Mouse (Mus musculus) CH12F3 (cell line): ENCODE results near the gene Hoxd12.

Experiments
- in situ Hi-C: fragments of 300-500 bp; cut with MboI; formaldehyde crosslinking; loops from 2 replicates; pipeline ENCODE4 v1.14.3; 2020; ENCODE audit warnings: low sequenced_read_pairs

Gene Hoxd12

DNA sequence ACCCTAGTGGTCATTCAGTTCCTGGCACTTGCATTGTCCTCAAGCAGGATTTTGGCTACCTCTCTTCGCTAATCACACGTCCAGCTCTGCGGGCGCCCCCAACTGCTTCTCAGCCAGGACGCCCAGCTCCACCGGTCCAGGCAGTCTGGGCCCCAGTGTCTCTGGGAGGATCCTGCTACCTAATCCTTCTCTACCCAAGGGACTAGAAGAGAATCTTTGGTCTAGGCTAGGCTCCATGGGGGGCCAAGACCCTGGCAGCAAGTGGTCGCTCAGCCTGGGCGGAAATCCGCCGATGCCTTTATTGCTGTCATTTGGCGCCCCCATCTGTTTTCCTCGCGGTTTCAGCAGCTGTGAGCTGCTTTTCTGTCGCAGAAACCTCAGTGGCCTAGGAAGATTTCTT is 13.1 kb upstream of the Hoxd12 start:
- in situ Hi-C loops: loop anchor here (10.0 to 25.0 kb wide), 2 partner anchors 367 to 599 kb away; no protein-coding TSS in a partner anchor

DNA sequence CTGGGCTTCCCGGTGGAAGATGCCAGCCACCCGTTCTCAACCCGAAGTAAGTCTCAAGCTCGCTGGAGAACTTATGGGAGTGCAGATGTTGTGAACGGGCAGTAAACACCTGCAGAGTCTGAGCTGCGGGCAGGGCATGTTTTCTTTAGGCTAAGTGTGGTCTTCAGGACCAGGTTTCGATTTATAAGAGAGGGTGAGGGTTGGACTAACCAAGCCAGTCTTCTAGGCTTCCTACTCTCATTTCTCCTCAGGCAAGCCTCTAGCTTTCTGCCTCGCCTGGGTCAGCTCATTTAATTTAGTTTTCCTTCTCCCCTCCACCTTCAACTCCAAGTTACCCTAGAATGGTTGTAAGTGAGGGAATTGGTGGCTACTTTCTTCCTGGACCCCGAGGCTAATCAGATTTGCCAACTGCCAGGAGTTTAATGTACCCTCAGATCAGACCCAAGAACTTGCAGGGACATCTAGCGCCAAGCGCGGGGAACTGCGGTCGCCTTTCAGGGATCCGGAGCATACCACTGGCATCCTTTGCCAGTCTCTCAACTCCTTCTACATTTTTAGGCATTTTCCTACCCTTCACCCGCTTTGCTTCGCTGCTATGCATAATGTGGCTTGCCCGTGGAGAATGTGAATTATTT is 11.4 kb upstream of the Hoxd12 start:
- in situ Hi-C loops: loop anchor here (10.0 to 25.0 kb wide), 2 partner anchors 369 to 601 kb away; no protein-coding TSS in a partner anchor

DNA sequence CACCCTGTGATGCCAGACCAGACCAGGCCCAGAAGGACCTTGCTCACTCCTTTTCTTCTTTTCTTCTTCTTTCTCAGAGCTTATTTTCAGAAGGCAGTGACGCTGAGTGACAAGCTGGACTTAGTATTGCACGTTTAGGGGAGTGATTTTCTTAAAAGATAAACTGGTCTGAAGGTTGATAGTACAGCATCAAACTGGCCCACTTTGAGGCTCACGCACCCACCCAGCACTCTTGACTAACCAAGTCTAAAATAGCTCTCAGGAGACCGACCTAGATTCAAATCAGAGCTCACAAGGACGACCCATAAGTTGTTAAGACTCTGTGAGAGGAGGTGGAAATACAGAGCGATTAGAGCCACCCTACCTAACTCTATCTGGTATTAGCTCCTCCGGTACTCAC is 8.4 kb upstream of the Hoxd12 start:
- in situ Hi-C loops: loop anchor here (10.0 to 25.0 kb wide), 2 partner anchors 372 to 604 kb away; no protein-coding TSS in a partner anchor

DNA sequence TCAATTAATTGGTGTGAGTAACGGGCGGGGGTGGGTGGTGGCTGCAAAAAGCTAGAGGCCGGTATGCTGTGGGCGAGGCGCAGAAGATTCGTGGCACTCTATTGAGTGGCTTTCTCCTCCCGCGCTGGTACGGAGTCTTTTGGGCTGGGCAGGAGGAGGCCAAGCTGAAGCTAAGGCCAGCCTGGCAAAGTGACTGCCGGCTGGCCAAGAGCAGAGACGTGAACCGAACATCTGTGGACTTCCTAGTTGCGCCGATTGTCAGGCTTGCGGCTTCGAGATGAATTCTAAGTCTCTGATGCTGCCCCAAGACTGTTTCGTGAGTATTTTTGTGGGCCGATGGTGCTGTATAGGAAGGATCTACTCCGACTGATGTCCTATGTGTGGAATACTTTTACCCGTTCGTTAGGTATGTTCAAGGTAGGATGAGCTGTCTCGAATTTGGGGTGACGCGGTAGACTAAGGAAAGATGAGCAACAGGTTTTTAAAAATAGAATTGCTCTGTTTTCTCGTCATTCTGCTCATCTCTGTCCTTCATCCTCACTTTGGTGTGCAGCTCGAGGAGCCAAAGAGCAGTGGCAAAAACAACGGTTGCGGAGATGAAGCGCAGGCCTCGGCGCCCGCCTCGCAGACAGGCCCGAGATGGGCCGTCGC is 7.5 kb upstream of the Hoxd12 start:
- in situ Hi-C loops: loop anchor here (10.0 to 25.0 kb wide), 2 partner anchors 373 to 605 kb away; no protein-coding TSS in a partner anchor

DNA sequence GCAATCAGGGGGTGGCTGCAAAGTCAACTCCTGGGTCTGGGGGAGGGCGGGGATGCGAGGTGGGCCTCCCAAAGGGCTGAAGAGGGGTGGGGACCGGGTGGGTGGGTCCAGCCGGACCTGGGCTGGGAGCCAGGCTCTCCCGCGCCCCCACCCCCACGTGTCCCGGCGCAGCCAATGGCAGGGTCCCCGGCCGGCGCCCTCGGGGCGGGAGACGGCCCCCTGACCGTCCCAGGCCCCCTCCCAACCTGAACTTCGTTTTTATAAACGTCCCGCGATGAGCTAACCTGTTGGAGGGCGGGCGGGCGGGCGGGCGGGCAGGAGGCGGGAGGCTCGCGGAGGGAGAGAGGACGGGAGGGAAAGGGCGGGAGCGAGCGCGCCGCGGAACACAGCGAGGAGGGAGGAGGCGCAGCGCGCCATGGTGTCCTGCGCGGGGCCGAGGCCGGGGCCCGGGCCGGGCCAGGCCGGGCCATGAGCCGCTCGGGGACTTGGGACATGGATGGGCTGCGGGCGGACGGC is 6.9 kb upstream of the Hoxd12 start, which contains the start of gene Hoxd13:
TSS of gene Hoxd13 (plus strand) at position 469 of the 516 bp plus-strand sequence.
- in situ Hi-C loops: loop anchor here (10.0 to 25.0 kb wide), 2 partner anchors 373 to 606 kb away; no protein-coding TSS in a partner anchor

DNA sequence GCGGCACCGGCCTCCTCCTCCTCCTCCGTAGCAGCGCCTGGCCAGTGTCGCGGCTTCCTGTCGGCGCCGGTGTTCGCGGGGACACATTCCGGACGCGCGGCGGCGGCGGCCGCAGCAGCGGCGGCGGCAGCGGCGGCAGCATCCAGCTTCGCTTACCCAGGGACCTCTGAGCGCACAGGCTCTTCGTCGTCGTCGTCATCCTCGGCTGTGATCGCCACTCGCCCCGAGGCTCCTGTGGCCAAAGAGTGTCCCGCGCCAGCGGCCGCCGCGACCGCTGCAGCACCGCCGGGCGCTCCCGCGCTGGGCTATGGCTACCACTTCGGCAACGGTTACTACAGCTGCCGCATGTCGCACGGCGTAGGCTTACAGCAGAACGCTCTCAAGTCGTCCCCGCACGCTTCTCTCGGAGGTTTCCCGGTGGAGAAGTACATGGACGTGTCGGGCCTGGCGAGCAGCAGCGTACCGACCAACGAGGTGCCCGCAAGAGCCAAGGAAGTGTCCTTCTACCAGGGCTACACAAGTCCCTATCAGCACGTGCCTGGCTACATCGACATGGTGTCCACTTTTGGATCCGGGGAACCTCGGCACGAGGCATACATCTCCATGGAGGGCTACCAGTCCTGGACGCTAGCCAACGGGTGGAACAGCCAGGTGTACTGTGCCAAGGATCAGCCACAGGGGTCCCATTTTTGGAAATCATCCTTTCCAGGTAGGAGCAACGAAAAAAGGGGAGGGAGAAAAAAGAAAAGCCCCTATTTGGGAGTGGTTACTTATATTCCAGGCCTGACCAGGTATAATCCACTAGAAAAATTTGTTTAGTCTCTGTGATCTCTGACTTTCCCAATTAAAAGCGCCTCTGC is 6.2 kb upstream of the Hoxd12 start:
- in situ Hi-C loops: loop anchor here (10.0 to 25.0 kb wide), 2 partner anchors 374 to 606 kb away; no protein-coding TSS in a partner anchor

DNA sequence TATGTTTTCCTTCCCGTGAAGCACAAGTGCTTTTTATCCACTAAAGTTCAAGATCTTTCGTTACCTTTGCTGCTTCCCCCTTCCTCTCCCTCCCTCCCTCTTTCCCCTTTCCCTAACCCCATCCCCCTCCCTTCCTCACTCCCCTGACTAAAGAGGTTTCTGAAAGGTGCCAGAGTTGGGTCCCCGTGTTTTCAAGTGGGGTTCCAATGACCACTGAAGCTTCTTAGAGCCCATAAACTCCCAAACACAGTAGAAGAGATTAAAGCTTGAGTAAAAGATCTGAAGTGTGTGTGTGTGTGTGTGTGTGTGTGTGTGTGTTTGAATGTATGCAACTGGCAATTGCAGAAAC is 5.6 kb upstream of the Hoxd12 start:
- in situ Hi-C loops: loop anchor here (10.0 to 25.0 kb wide), 2 partner anchors 374 to 607 kb away; no protein-coding TSS in a partner anchor

DNA sequence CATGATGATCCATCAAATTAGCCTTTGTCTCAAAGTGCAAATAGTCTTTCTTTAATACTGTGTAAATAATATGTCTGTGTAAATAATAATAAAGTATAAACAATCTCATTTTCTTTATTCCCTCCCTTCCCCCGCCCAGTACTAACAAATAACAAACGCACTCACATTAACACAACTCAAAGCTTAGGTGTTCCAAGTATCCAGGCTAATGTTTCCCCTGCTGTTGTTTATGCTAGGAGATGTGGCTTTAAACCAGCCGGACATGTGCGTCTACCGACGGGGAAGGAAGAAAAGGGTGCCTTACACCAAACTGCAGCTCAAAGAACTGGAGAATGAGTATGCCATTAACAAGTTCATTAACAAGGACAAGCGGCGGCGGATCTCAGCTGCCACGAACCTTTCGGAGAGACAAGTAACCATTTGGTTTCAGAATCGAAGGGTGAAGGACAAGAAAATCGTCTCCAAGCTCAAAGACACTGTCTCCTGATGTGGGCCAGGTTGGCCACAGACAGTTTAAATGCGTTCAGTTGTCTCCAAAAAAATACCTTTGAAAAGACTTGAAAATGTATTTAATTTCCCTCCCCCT is 5.1 kb upstream of the Hoxd12 start:
- in situ Hi-C loops: loop anchor here (10.0 to 25.0 kb wide), 2 partner anchors 375 to 607 kb away; no protein-coding TSS in a partner anchor

DNA sequence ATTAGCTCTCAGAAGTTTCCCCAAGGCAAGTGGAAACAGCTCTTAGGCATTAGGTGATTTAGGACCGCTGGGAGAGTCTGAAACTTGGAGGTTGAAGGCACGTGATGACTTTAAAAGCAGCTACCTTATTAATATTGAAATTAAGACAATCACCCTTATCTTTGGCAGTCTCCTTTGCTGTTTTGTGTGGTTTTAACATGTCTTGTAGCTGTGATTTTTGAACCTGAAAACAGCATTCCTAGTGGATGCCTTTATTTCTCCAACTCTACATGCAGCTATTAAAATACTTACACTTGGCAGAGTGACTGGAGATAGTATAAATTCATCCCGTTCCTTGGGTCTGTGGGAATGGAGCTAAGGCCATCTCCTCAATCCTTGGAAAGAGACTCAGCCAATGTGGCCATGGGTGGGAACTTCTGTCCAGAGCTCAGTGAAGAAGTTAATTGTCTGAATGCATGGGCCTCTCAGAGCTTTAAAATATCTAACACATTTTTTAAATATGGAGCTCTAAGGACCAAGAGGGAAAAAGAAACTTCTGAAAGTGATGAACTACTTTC is 4.1 kb upstream of the Hoxd12 start:
- in situ Hi-C loops: loop anchor here (25.0 kb wide), 1 partner anchor 608 kb away; no protein-coding TSS in a partner anchor

DNA sequence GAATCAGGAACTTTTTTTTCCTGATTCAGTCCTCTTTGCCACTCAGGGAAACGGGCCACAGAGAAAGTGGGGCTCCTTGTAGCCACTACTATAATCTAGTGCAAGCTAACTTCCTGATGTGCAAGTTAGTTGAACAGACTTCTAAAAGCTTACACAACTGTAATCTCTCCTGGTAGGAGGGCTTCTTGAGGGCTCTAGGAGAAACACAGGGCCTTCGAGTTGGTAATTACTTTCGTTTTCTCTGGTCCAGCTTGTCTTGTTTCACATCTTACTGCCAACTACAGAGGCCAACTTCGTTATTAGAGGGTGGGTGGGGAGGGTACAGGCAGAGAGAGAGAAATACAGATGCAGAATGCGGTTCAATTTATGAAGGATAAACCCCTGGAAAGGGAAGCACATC is 3.0 kb upstream of the Hoxd12 start:
- in situ Hi-C loops: loop anchor here (25.0 kb wide), 1 partner anchor 610 kb away; no protein-coding TSS in a partner anchor

DNA sequence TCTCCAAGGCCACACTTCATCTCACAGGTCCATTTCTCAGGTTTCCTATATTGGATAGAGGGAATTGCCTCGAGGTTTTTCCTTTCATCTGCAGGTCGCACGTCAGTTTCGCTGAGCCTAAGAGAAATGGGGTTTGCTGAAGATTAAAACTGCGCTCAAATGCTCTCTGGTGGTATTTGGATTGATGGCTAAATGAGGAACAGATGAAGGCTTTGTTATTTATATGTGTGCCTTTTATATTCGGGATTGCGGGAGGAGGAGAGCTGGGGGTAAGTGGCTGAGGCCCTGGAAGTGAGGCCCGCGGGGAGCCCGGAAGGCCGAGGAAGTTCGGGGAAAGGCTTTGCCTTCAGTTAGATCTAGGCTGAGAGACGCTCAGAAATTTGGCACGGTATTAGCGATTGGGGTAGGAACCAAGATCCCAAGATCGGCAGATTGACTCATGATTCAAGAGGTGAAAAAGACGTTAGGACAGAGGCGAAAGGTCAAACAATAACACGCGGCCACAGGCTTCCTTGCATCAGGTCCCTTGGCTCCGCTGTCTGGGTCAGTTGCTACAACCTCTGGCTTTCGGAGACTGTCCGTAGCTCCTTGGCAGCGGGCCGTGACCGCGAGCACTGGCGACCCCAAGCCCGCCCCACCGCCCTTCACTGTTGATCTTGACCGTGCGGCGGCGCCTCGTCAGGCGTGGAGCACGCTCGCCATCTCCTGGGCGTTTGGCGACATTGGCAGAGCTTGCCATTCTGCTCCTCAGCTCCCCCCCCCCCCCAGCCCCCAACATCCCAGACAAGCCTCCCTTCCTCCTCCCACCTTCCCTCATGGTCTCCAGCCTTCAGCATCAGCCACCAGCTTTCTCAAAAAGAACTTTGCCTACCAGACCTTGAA is 2.1 kb upstream of the Hoxd12 start:
- in situ Hi-C loops: loop anchor here (25.0 kb wide), 1 partner anchor 610 kb away; no protein-coding TSS in a partner anchor

DNA sequence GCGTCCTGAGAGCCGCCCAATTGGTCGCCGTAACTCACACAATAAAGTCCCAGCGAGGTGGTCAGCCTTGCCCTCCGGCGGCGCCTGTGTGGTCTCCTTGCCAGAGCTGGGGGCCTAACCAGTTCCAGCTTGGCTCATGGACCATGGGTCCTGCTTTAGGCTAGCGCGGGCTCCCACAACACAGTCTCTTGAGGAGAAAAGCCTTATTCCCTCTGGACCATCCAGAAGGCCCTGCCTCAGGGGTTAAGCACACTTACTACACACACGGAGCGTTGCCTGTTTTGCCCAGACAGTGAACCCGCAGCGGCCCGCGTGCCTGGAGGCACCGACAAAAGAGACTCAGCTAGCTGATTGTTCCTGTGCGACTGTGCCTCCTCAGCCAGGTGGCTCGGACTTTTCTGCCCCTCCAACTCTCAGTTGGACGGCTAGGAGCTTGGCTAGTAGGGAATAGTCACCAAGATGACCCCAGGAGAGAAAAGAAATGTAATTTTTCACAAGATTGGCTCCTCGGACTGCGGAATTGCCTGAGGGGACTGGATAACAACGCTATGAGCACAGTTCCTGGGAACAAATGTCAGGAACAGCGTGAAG is 883 bp upstream of the Hoxd12 start:
- in situ Hi-C loops: loop anchor here (25.0 kb wide), 1 partner anchor 612 kb away; no protein-coding TSS in a partner anchor

DNA sequence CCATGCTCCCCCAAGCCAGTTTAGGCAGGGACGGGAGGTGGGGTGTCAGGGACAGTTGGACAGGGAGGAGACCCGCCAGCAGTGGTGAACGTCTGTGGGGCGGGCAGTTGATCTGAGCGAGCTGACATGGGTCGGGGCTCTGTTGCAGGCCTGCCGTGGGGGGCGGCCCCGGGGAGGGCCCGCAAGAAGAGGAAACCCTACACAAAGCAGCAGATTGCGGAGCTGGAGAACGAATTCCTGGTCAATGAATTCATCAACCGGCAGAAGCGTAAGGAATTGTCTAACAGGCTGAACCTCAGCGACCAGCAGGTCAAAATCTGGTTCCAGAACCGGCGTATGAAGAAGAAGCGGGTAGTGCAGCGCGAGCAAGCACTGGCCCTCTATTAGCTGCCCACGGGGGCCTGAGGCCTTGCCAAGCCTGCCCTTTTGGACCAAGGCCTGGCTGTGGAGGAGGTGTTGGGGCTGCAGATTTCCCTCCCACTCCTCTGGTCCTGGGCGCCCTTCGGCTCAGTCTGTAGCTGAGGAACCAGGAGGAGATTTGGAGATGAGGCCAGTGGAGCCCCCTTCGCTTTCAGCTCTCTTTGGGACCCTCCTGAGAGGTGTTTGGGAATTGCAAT is 961 bp downstream of the Hoxd12 start:
- in situ Hi-C loops: loop anchor here (25.0 kb wide), 1 partner anchor 637 kb away; no protein-coding TSS in a partner anchor

DNA sequence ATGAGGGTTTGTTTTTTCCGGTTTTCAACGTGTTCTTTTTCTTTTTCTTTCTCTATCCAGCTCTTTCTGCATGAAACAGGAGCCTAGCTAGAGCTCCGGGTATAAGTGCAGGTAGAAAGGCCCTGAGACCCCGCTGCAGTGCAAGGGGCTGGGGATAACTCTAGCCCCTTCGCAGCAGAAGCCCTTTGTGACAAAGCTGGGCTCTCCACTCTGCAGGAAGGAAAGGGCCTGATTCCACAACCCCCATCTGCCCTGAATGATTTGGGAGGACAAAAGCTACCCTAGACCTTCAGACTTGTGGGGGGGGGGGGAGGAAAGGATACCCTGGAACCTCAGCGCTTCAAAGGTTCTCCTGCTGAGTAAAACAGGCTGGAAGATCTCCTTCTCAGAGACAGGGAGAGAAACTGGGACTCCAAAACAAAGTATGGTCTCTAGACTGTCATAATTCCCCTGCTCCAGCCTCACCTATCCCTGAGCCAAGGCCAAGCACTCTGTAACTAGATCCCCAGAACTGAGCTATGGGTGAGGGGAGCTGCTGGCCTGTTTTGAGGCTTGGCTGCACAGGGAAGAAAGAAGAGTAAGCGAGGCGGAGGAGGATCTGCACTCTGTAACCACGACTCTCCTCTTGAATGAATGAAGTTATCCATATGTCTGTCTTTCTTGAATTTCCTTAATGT is 1.7 kb downstream of the Hoxd12 start:
- in situ Hi-C loops: loop anchor here (25.0 kb wide), 1 partner anchor 636 kb away; no protein-coding TSS in a partner anchor

DNA sequence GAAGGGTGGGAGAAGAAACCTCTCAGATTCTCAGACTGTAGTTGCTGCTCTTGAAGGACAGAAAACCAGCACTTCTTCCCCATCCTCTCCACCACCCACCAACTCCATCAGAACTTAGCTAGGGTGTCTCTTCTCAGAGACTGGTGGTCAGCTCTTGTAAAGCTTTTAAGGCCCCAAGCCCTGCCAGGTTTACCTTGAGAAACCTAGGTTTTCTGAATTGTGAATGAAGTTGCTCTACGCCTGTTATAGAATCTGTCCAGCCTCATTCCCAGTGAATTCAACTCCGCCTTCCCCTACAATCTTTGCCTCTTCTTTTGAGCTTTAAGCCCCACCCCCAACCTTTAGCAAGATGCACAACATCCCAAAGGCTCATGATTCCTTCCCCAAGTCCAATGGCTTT is 2.3 kb downstream of the Hoxd12 start:
- in situ Hi-C loops: loop anchor here (25.0 kb wide), 1 partner anchor 635 kb away; no protein-coding TSS in a partner anchor

DNA sequence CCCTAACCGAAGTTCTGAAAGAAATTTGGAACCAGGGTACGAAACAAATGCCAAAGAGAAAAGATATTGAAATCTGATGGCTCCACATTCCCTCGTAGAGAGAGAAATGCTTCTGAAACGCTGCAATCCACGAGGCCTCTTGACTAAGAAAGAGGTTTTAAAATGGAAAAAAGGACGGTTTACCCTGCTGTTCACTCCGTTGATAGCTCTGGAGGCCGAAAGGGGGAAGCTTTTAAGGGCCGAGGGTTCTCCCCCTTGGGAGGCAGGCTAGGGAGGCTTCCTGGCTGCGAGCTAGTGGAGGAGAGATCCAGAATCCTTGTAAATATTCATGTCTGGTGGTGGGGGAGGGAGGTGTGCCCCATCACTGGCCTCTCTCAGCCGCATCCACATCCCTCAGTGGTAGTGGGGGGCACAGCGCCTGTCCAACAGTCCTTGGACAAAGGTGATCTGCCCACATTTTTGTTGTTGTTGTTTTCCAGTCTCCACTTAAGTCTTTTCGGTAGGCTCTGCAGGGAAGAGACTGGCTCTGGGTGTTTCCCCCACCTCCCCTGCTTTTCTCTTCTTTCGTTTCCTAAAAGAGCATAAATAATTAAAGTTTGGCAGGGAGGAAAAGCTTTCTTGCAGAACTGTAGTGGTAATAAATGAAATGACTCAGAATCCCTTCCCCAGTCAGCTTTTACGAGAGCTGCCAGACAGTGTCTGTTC is 4.2 kb downstream of the Hoxd12 start, which contains the start of gene Hoxd11:
TSS of gene Hoxd11 (plus strand) at position 667 of the 705 bp plus-strand sequence.
- in situ Hi-C loops: loop anchor here (25.0 kb wide), 1 partner anchor 633 kb away; no protein-coding TSS in a partner anchor
